Mouse (Mus musculus) erythroblast, embryonic 14.5 days (primary cell): ENCODE measurements around the gene Olfr193. TPM values are rescaled to one million over a fixed set of nuclear protein-coding genes. Genes with fewer than 3 reads are reported as not detected.
"Not testable (repeated sequence)": the region's sequence is repeated elsewhere in the genome, so short reads cannot be mapped to it uniquely, and the experiment has no call there.

Experiments
- H3K27me3 ChIP-seq: 2 replicates; pipeline ENCODE4 v1.6.1; 2012; ENCODE audit warnings: inconsistent platforms; ENCODE audit not compliant: control insufficient read depth
- H3K36me3 ChIP-seq: 2 replicates; pipeline ENCODE4 v1.6.1; 2012; ENCODE audit warnings: mild to moderate bottlenecking, inconsistent platforms; ENCODE audit not compliant: control insufficient read depth
- H3K4me1 ChIP-seq: 2 replicates; pipeline ENCODE4 v1.6.1; 2012; ENCODE audit warnings: inconsistent platforms; ENCODE audit not compliant: control insufficient read depth
- H3K4me3 ChIP-seq: replicated peaks from 2 replicates; pipeline ENCODE3; 2012; ENCODE audit warnings: moderate library complexity, mild to moderate bottlenecking, inconsistent platforms
- H3K9me3 ChIP-seq: 2 replicates; pipeline ENCODE4 v1.6.1; 2012; ENCODE audit warnings: low read length, inconsistent platforms, mixed read lengths; ENCODE audit not compliant: control insufficient read depth
- GATA1 ChIP-seq: IDR thresholded peaks from 2 replicates; pipeline ENCODE4 v1.6.1; 2012; ENCODE audit warnings: low read length, inconsistent platforms, mixed read lengths
- TAL1 ChIP-seq: IDR thresholded peaks from 3 replicates; pipeline ENCODE4 v1.6.1; 2012; ENCODE audit warnings: low read length, inconsistent platforms, mixed read lengths
- polyA plus RNA-seq: library from polyadenylated mRNA; stranded (reverse); fragments of >175 nt; gene quantifications from 2 replicates; pipeline ENCODE4 v1.2.3, GENCODE M21; 2012

Gene Olfr193
- not detected in 2 replicates for polyA plus RNA-seq

DNA sequence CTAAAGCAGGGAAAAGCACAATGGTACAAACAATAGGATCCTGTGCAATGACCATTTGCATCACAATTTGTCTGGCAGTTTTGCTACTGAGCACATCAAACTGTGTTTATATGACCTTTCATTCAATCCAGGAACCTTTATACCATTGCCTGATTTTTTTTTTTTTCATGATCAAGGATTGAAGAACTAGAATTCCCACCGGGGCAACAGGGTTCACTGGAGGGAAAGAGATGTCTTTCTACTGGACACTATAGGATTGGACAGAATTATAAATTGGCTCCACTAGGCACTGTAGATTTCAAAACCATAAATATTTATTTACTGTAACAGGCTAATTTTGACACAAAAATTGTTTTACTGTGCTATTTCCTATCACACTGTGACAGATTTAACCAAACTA, at the start of gene Olfr193:
TSS of gene Olfr193 (minus strand) at position 101 of the 400 bp plus-strand sequence.
- Histone ChIP-seq H3K9me3 (no peaks in the 10 kb centered on the region; the same call in 1 of the 2 replicates), H3K36me3 (no peaks in the 10 kb centered on the region), H3K27me3 (no peaks in the 10 kb centered on the region), H3K4me1 (no peaks in the 10 kb centered on the region), H3K4me3 (no peak within 1 kb of the TSS)
- no peak for TF ChIP-seq TAL1
- TF ChIP-seq GATA1, result no peak

DNA sequence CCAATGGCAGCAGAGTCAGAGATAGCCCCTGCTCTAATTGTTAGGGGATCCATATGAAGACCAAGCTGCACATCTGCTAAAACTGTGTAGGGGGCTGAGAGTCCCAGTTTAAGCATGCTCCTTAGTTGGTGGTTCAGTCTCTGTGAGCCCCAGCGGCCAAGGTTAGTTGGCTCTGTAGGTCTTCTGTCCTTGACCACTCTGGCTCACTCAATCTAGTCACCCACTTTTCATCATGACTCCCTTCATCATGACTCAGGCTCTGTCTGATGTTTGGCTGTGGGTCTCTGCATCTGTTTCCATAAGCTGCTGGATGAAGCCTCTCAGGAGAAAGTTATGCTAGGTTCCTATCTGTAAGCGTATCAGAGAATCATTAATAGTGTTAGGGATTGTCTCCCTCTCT, 40.3 kb upstream of the Olfr193 start:
- H3K36me3 ChIP-seq, result no peaks in the 10 kb centered on the region
- no peak overlapping the region for H3K4me3 ChIP-seq
- H3K4me1 ChIP-seq, result no peaks in the 10 kb centered on the region
- no peaks in the 10 kb centered on the region for H3K27me3 ChIP-seq
- H3K9me3 ChIP-seq, result no peaks in the 10 kb centered on the region
- TF ChIP-seq GATA1 (no peak), TAL1 (no peak)

GRCm38 (mm10) chr16:59146746-59147145, 35.1 kb upstream of the Olfr193 start, which contains the start of gene Olfr195:
Olfr195 (plus strand) TSS chr16:59147046.
- no peak within 1 kb of the TSS for H3K4me3 ChIP-seq
- H3K4me1 ChIP-seq, result no peaks in the 10 kb centered on the region
- H3K36me3 ChIP-seq, result no peaks in the 10 kb centered on the region
- TF ChIP-seq GATA1, result no peak
- TF ChIP-seq TAL1, result no peak
- peaks cover 2% of the 10 kb centered on the region for H3K9me3 ChIP-seq
- no peaks in the 10 kb centered on the region for H3K27me3 ChIP-seq

DNA sequence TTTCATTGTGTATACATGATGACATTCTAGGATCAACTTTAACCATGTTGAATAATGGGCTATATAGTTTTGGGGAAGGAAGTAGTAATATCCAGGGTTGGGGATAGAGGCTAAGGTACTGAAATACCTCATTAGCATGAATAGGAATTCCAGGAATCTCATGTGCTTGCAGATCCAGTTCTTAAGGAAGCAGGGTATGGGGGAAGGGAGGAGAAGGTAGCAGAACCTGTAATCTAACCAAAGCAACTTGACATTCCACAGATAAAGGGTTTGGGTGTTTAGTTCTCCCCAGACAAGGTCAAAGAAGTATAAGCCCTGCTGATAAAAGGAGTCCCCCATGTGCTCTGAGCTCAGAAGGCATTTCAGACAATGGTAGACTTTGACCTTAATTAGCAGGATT, 29.4 kb upstream of the Olfr193 start:
- no peak for TF ChIP-seq TAL1
- TF ChIP-seq GATA1, result no peak
- Histone ChIP-seq H3K36me3 (no peaks in the 10 kb centered on the region), H3K27me3 (no peaks in the 10 kb centered on the region), H3K4me3 (no peak overlapping the region), H3K9me3 (peaks cover 2% of the 10 kb centered on the region), H3K4me1 (no peaks in the 10 kb centered on the region)

DNA sequence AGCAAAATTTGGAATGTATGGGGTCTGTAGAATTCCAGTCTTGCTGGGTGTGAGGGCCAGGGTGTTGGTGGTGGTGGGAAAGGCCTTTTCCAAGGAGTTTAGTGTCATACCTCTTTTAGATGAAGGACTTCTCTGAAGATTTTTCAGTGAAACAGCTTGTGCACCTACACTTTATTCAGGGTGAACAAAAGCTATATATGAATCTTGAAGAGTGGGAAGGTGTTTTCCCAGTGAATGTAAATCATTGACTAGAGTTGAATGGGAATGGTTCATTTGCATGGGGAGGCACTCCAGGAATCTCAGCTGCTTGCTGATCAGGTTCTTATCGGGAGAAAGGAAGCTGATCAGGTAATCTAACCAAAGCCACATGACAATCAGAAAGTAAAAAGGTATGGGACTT, 19.1 kb upstream of the Olfr193 start:
- H3K4me1 ChIP-seq, result no peaks in the 10 kb centered on the region
- TF ChIP-seq TAL1 (no peak), GATA1 (no peak)
- H3K27me3 ChIP-seq, result no peaks in the 10 kb centered on the region
- peaks cover 9% of the 10 kb centered on the region for H3K9me3 ChIP-seq
- H3K4me3 ChIP-seq, result no peak overlapping the region
- no peaks in the 10 kb centered on the region for H3K36me3 ChIP-seq

GRCm38 (mm10) chr16:59120969-59121368, 9.3 kb upstream of the Olfr193 start, which contains the start of gene Olfr194:
Olfr194 (minus strand) TSS chr16:59121069.
- no peak for TF ChIP-seq GATA1
- TF ChIP-seq TAL1, result no peak

DNA sequence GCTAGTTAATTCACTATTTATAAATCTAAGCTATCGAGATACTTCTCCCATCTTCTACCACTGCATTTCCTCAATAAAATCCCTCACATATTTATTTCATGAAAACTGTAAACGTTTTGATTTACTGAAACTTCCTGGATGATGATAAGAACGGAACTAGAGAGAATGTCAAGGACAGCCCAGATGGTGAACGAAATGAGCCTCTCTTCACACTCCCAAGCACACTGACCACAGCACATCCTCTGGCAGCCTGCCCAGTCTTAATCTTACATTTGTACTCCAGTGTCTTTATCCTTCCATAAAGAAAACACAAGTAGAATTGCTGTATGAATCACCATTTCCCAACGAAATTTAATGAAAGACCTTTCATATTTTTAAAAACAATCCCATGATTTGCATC, 3.2 kb downstream of the Olfr193 start:
- H3K27me3 ChIP-seq, H3K4me3 ChIP-seq, H3K36me3 ChIP-seq, H3K9me3 ChIP-seq, H3K4me1 ChIP-seq: not testable (repeated sequence)

More at GRCm38 (mm10) chr16:59120969-59121368, 9.3 kb upstream of the Olfr193 start, which contains the start of gene Olfr194:
- H3K27me3 ChIP-seq, result no peaks in the 10 kb centered on the region
- H3K4me1 ChIP-seq, result no peaks in the 10 kb centered on the region
- no peaks in the 10 kb centered on the region; the same call in 1 of the 2 replicates for H3K9me3 ChIP-seq
- H3K36me3 ChIP-seq, result no peaks in the 10 kb centered on the region
- H3K4me3 ChIP-seq, result no peak within 1 kb of the TSS

- no peaks in the 10 kb centered on the region for H3K27me3 ChIP-seq
- TF ChIP-seq TAL1 (no peak), GATA1 (no peak)
- H3K36me3 ChIP-seq, result no peaks in the 10 kb centered on the region
- peaks cover 4% of the 10 kb centered on the region; the same call in 1 of the 2 replicates for H3K9me3 ChIP-seq
- H3K4me3 ChIP-seq, result no peak overlapping the region
- H3K4me1 ChIP-seq, result no peaks in the 10 kb centered on the region
Measured at GRCm38 (mm10) chr16:59105312-59105711, 6.4 kb downstream of the Olfr193 start.

DNA sequence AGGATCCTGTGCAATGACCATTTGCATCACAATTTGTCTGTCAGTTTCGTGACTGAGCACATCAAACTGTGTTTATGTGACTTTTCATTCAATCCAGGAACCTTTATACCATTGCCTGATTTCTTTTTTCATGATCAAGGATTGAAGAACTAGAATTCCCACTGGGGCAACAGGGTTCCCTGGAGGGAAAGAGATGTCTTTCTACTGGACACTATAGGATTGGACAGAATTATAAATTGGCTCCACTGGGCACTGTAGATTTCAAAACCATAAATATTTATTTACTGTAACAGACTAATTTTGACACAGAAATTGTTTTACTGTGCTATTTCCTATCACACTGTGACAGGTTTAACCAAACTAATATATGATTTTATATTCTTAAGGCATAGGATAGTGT, 22.0 kb downstream of the Olfr193 start, which contains the start of gene Olfr191:
TSS of gene Olfr191 (minus strand) at position 101 of the 400 bp plus-strand sequence.
- not testable (repeated sequence) for H3K4me3 ChIP-seq, H3K4me1 ChIP-seq, H3K9me3 ChIP-seq, H3K36me3 ChIP-seq, H3K27me3 ChIP-seq

DNA sequence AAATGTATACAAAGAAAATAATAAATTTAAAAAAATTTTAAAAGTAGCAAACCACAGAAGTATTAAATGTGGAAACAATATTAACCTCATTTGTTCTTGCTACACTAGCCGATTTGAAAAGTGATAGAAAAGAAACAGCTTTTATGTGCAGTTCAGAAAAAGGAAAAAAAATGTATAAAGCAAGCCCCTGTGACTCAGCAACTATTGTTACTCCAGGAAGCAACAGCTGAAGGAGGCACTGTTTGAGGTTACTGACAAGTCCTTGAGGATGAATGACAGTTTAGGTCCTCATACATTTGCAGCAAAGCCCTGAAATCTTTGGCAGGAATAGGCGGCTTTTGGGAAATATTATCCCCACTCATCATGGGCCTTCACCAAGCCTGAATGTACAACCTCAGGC, 30.6 kb downstream of the Olfr193 start:
- not testable (repeated sequence) for H3K9me3 ChIP-seq, H3K27me3 ChIP-seq, H3K36me3 ChIP-seq, H3K4me1 ChIP-seq, H3K4me3 ChIP-seq
